Mouse (Mus musculus): Measurements from ENCODE around the gene Rab3il1.

- no peak for TF ChIP-seq CTCF (IDR thresholded peaks at IDR 0.05; ENCODE audit: low read depth)
- no peak for TF ChIP-seq EP300 (IDR thresholded peaks at IDR 0.05; ENCODE audit: low read depth)
Observed at GRCm38 (mm10) chr19:10011408-10011807, 9.9 kb downstream of the Rab3il1 start.

All from heart, postnatal 0 days (tissue).